Mouse (Mus musculus): ENCODE results near the gene Spata1.

DNA sequence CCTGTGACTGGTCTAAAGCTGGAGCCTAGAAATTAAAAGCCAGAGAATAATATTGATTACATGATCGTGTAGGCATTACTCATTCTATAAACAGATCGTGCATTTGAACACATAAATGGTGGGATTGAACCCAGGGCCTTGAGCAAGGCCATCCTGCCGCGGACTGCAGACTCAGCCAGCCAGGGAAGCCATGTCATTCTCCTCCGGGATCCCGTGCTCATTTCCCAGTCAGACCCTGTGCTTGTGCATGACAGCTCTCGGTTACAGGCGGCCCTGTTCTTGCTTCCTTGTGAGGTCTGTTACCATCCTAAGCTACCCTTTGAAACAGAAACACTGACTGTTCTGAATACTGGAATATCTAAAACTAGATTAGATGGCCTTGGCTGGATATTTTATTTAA lies 64.9 kb downstream of the Spata1 start:
- TF ChIP-seq POLR2A (IDR thresholded peaks at IDR 0.05; ENCODE audit: borderline replicate concordance, low read depth, low read length) (no peak), CTCF (IDR thresholded peaks at IDR 0.05; ENCODE audit: low read depth, low read length) (no peak)

Data from bone marrow macrophage, adult 2 months (primary cell).